Mouse (Mus musculus) spleen, embryonic (tissue): ENCODE data around the gene Nmur1.

Experiments used
- CTCF ChIA-PET: fragments of 350-600 bp; sonication (Branson Sonifier 250); formaldehyde crosslinking; loops from one replicate; lab custom pipeline; 2022; lab: Charles Lee

Nmur1 gene

GRCm38 (mm10) chr1:86415612-86416184 lies 10.3 kb downstream of the Nmur1 start:
- CTCF ChIA-PET: interaction anchor here (0.6 to 2.1 kb wide), 4 partner anchors 14 to 22 kb away, joined by 5 to 7 read pairs (median 6); no protein-coding TSS in a partner anchor

DNA sequence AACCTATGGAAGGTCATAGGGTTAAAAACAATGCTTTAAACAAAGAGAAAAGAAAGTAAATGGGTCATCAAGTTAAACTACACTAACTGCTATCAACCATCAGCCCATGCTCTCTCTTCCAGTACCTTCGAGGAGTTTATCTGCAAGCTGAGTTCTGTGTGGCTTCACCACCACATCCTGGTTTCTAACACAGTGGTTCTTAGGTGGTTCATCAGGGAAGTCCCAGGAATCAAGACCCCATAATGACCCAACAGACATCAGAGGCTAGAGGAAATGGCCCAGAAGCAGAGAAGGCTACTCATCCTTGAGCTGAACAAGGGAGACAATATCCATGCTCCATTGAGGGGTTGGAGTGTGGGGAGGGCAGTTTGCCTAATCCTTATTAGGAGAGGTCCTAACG lies 10.9 kb downstream of the Nmur1 start:
- CTCF ChIA-PET: interaction anchor here (1.2 kb wide), 1 partner anchor 21 kb away, joined by 5 read pairs; no protein-coding TSS in a partner anchor

DNA sequence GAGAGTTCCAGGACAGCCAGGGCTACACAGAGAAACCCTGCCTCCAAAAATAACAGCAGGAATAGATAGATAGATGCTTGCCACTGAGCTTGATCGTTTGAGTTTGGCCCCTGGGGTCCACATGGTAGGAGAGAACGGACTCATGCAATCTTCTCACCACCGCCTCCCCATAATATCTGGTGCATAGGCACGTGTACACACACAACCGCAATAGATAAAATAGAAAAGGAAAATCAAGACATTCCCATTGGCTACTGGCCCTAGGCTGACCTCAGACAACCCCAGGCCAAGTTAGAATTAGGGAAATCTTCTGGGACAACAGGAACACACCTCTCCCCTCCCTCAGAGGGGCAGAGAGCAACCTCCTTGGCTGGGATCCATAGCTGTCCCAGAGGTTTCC lies 11.3 kb downstream of the Nmur1 start:
- CTCF ChIA-PET: interaction anchor here (0.5 to 1.2 kb wide), 3 partner anchors 21 to 252 kb away, joined by 3 to 5 read pairs (median 3); no protein-coding TSS in a partner anchor

DNA sequence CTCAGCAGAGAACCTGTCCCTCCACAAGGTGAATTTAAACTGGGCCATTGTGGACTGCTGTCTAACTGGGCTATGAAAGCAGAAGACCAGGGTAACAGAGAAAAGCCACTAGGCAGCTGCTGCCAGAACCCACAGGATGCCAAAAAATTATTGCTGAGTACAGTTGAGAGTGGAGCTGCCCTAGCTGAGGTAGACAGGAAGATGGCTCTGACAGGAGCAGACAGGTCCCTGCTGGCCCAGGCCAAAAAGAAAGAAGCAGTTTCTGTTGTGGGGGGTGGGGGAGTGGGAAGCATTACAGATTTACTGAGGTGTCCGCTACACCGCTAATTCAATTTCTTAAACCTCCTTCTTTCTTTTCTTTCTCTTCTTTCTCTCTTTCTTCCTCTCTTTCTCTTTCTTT lies 16.6 kb downstream of the Nmur1 start:
- CTCF ChIA-PET: interaction anchor here (0.6 to 0.7 kb wide), 2 partner anchors 141 to 1375 kb away, joined by 4 to 11 read pairs; no protein-coding TSS in a partner anchor

DNA sequence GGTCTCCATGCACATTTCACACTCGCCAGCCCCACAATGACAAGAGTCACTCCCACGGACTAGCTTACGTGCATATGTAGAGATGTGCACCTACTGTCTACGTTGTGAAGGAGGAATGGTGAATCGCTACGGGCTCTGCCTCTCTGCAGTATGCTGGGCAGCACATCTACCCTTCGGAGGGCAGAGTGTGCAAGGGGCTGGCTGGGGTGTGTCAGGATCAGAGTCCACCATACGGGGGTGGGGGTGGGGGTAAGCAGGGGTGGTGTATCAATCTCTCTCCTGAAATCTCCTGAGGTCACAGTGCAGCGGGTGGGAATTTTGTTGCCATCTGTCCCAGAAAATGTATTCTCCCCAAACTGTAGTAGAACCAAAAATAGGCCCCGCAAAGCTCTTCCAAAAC lies 17.5 kb downstream of the Nmur1 start:
- CTCF ChIA-PET: no interaction called here

DNA sequence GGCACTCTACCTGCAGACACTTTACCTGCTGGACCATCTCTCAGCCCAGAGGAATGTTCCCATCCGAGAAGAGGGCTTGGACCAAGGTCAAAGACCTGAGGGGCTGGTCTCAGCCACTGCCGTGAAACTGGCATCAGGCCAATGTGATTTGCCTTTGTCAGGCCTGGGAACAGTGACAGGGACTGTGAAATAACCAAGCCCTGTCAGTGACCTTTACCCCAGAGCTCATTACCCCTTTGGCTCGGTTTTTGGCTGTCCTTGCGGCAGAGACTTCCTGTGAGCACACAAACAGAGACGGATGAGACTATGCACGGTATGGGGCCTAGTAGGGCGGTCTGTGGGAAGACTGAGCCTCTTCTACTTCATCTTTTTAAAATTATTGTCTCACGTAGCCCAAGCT lies 19.1 kb downstream of the Nmur1 start:
- CTCF ChIA-PET: interaction anchor here (0.5 kb wide), 1 partner anchor 26 kb away, joined by 3 read pairs; no protein-coding TSS in a partner anchor

GRCm38 (mm10) chr1:86406313-86406712 lies 19.7 kb downstream of the Nmur1 start:
- CTCF ChIA-PET: no interaction called here

- CTCF ChIA-PET: interaction anchor here (0.6 kb wide), 1 partner anchor 71 kb away, joined by 7 read pairs; no protein-coding TSS in a partner anchor
Observed at GRCm38 (mm10) chr1:86404834-86405233, 21.2 kb downstream of the Nmur1 start.

GRCm38 (mm10) chr1:86400096-86400754 lies 25.8 kb downstream of the Nmur1 start:
- CTCF ChIA-PET: interaction anchor here (0.5 kb wide), 1 partner anchor 41 kb away, joined by 3 read pairs; no protein-coding TSS in a partner anchor

GRCm38 (mm10) chr1:86399322-86399721 lies 26.7 kb downstream of the Nmur1 start:
- CTCF ChIA-PET: interaction anchor here (0.5 to 0.7 kb wide), 2 partner anchors 42 to 68 kb away, joined by 3 read pairs; no protein-coding TSS in a partner anchor

DNA sequence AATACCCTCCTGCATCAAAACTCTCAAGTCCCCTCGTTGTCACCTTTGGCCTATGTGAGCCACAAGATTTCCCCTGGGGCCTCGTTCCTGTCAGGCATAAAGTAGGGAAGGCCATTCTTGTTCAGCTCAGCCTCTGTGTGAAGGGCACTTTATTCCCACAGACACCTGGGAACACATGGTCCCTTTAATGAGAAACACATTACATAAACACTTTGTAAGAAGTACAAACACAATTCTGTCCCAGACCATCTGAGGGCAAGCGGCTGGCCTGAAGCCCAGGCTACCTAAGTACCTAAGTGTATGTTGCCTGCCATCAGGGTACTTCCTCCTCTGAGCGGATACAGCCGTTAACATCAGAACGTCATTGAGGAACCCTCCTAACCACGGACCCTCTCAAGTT lies 27.8 kb downstream of the Nmur1 start:
- CTCF ChIA-PET: no interaction called here

DNA sequence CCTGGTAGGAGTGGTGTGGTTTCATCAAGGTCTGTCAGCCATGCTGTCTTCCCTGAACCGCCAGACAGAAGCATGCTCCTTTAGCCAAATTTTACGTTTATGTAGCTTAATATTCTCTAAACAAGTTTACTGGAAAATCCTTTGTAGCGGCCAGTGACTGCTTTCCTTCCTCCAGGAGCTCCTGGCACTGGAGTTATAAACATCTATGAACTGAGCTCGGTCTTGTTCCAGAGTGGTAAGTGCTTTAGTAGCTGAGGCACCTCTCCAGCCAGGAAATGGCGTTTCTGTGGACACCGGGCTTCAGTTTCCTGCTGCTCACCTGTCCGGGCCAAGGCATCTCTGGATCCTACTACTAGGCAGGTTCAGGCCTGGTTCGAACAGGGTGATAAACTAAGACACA lies 28.4 kb downstream of the Nmur1 start:
- CTCF ChIA-PET: no interaction called here

- CTCF ChIA-PET: no interaction called here
Observed at GRCm38 (mm10) chr1:86395897-86396296, 30.1 kb downstream of the Nmur1 start.

- CTCF ChIA-PET: interaction anchor here (1.3 kb wide), 1 partner anchor 21 kb away, joined by 5 read pairs; no protein-coding TSS in a partner anchor
Observed at GRCm38 (mm10) chr1:86394246-86394645, 31.8 kb downstream of the Nmur1 start.

DNA sequence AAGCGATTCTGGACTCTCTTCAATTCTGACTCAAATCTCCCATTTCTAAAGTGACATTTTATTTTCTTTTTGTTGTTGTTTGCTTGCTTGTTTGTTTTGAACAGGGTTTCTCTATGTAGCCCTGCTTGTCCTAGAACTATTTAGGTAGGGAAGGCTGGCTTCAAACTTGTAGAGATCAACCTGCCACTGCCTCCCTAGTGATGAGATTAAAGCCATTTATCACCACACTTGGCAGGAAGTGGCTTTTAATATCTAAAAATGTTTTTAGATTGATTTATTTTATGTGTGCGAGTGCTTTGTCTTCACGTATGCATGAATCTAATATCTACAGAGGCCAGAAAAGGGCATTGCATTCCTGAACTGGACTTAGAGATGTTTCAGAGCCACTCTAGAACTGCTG lies 32.8 kb downstream of the Nmur1 start:
- CTCF ChIA-PET: interaction anchor here (0.7 to 1.3 kb wide), 2 partner anchors 22 to 95 kb away, joined by 5 to 7 read pairs; no protein-coding TSS in a partner anchor

GRCm38 (mm10) chr1:86391425-86391824 lies 34.6 kb downstream of the Nmur1 start:
- CTCF ChIA-PET: interaction anchor here (1.0 kb wide), 1 partner anchor 57 kb away, joined by 3 read pairs; no protein-coding TSS in a partner anchor

DNA sequence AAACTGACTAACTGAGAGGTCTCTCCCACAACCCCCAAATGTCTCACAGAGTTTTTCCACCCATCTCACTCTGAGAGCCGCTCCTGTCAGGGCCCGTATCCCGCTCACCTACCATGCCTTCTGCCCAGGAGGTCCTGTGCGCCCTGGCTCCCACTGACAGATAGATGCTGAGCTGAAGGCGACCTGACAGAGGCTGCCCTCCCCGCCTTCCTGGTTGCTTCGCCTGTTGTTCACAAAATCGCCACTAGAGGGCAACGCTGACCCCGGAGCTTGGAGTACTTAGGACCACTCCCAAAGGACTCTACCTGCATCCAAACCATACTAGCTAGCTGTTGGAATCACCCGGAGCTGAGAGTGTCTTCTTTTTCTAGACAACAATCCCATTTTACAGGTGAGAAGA lies 36.8 kb downstream of the Nmur1 start:
- CTCF ChIA-PET: no interaction called here

- CTCF ChIA-PET: interaction anchor here (0.7 kb wide), 1 partner anchor 266 kb away, joined by 3 read pairs; no protein-coding TSS in a partner anchor
Observed at GRCm38 (mm10) chr1:86381027-86381426, 45.0 kb downstream of the Nmur1 start.

- CTCF ChIA-PET: interaction anchor here (0.6 to 0.7 kb wide), 2 partner anchors 32 to 50 kb away, joined by 4 to 6 read pairs; no protein-coding TSS in a partner anchor
Observed at GRCm38 (mm10) chr1:86379161-86379569, 46.9 kb downstream of the Nmur1 start.

DNA sequence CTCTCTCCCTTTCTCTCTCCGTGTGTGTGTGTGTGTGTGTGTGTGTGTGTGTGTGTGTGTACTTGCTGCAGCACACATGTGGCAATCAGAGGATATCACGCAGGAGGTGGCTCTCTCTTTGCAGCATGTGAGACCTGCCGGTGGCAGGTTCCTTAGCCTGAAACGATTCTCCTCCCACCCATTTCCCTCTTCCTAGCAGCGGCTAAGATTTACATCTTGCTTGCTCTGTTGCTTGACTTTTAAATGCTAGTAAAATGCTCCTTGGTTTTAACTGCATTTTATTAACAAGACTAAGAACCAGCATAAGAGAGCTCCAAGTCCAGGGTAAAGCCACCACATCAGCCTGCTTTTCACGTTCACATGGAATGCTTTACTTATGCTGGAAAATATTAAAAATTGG lies 47.4 kb downstream of the Nmur1 start:
- CTCF ChIA-PET: interaction anchor here (0.6 to 0.7 kb wide), 3 partner anchors 16 to 50 kb away, joined by 3 to 6 read pairs (median 4); no protein-coding TSS in a partner anchor

GRCm38 (mm10) chr1:86376354-86376753 lies 49.7 kb downstream of the Nmur1 start:
- CTCF ChIA-PET: no interaction called here

- CTCF ChIA-PET: no interaction called here
Observed at GRCm38 (mm10) chr1:86371997-86372396, 54.0 kb downstream of the Nmur1 start.
